Mouse (Mus musculus) liver, embryonic 11.5 days (tissue): Measurements from ENCODE around the gene Atxn10. TPM values are rescaled to one million over a fixed set of nuclear protein-coding genes. Genes with fewer than 3 reads are reported as not detected.

Experiments used
- ATAC-seq: fragments of 200-750 bp; cut with Nextera tagmentation; replicated peaks from 2 replicates; pipeline ENCODE4 v1.8.0; 2017; ENCODE audit warnings: moderate number of reproducible peaks, mild to moderate bottlenecking, moderate TSS enrichment, moderate library complexity; ENCODE audit not compliant: low FRiP score
- DNase-seq: peaks from one replicate; pipeline ENCODE4 v3.0.0-alpha.2; 2017; ENCODE audit warnings: low spot score
- H3K27ac ChIP-seq: fragments of 300-500 bp; sonication (generic); 2 replicates; pipeline ENCODE4 v1.5.1; 2014; ENCODE audit warnings: mild to moderate bottlenecking, low read depth, low read length, control low read depth
- H3K27me3 ChIP-seq: fragments of 300-500 bp; sonication (generic); replicated peaks from 2 replicates; pipeline ENCODE4 v1.6.1; 2014; ENCODE audit warnings: low read length, mixed read lengths; ENCODE audit not compliant: control insufficient read depth, insufficient read depth
- H3K36me3 ChIP-seq: fragments of 300-500 bp; sonication (generic); 2 replicates; pipeline ENCODE4 v1.6.1; 2014; ENCODE audit warnings: mild to moderate bottlenecking, low read length, moderate library complexity, mixed read lengths; ENCODE audit not compliant: control insufficient read depth, insufficient read depth
- H3K4me1 ChIP-seq: fragments of 300-500 bp; sonication (generic); replicated peaks from 2 replicates; pipeline ENCODE4 v1.6.1; 2014; ENCODE audit warnings: low read length, mixed read lengths; ENCODE audit not compliant: control insufficient read depth, insufficient read depth
- H3K4me2 ChIP-seq: fragments of 300-500 bp; sonication (generic); 2 replicates; pipeline ENCODE4 v1.6.1; 2014; ENCODE audit warnings: mild to moderate bottlenecking, control low read depth, moderate library complexity
- H3K4me3 ChIP-seq: fragments of 300-500 bp; sonication (generic); 2 replicates; pipeline ENCODE4 v1.5.1; 2014; ENCODE audit warnings: low read depth, low read length, control low read depth
- H3K9ac ChIP-seq: fragments of 300-500 bp; sonication (generic); 2 replicates; pipeline ENCODE4 v1.6.1; 2014; ENCODE audit warnings: low read depth, low read length, control low read depth
- H3K9me3 ChIP-seq: fragments of 300-500 bp; sonication (generic); 2 replicates; pipeline ENCODE4 v1.6.1; 2016; ENCODE audit warnings: low read length, inconsistent platforms, mixed read lengths; ENCODE audit not compliant: control insufficient read depth
- WGBS: fragments of 180-500 bp; shearing (Covaris S2); extraction: QIAGEN DNeasy Blood & Tissue Kit; methylation state at CpG from one replicate; pipeline ENCODE4 v1.1.7; 2014; 5-methylcytosine and 5-hydroxymethylcytosine counted together
- polyA plus RNA-seq: library from polyadenylated mRNA; unstranded; fragments of >200 nt; fragmentation: Nextera tagmentation; extraction: Ambion mirVana; gene quantifications from 2 replicates; pipeline ENCODE4 v1.2.1, GENCODE M21; 2014

Gene Atxn10
- polyA plus RNA-seq, 1 experiment from 2014 or later: 196 TPM

DNA sequence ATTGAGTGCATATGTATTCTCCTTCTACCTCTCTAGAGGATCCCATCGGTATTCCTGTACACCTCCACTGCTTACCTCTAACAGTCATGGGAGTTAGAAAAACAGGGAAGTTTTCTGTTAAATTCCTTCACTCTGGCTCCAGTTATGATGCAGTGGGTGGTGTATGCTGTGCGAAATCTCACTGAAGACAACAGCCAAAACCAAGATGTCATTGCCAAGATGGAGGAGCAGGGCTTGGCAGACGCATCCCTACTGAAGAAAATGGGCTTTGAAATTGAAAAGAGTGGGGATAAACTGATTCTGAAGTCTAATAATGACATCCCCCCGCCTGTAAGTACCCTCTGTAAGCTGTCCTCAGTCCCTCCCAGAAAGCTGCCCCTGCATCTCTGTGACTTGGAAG is 126.1 kb downstream of the Atxn10 start:
- ATAC-seq: no peak
- Histone ChIP-seq H3K36me3 (peaks cover 9% of the 10 kb centered on the region; the same call in 1 of the 2 replicates), H3K9ac (no peak overlapping the region), H3K4me1 (no peaks in the 10 kb centered on the region), H3K27ac (no peak overlapping the region), H3K9me3 (no peaks in the 10 kb centered on the region), H3K4me3 (no peak overlapping the region), H3K27me3 (no peaks in the 10 kb centered on the region), H3K4me2 (no peak overlapping the region)
- DNase-seq: no peak
- 86% methylated on average over 4 of the region's 4 CpGs for WGBS

DNA sequence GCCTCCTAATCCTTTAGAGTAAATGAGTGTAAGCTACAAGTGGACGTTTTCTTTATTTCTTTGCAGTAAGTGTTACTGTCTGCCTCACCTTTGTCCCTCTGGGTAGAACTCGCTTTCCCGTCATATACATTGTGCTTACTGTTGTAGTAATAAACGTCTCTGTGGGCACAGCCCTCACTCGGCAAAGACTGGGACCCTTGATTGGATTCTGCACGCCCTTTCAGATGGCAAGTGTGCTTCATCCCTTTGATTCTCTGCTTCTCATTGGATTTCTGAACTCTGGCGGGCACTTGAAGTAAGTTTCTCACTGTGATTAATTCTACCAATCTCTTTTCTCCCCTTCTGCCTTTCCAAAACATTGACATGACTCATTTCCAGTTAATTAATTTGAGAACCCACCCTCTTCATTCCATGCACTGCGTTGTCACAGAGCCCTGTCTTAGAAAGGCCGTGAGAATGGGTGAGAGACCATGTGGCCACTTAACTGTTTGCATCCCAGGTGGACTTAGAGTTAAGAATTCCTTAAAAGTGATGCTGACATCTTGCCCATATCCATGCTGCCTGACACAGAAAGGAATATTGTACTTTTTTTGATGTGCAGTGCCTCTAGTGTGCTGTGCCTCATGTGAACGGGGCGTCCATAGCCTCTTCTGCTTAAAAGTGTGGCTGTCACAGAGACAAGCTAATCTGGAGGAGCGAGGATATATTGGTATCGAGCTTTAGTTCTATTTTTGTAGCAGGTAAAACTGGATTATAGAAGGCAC is 127.2 kb downstream of the Atxn10 start:
- Histone ChIP-seq H3K4me3 (no peak overlapping the region), H3K27me3 (no peaks in the 10 kb centered on the region), H3K9me3 (no peaks in the 10 kb centered on the region), H3K4me1 (no peaks in the 10 kb centered on the region), H3K36me3 (peaks cover 9% of the 10 kb centered on the region; the same call in 1 of the 2 replicates), H3K9ac (no peak overlapping the region), H3K4me2 (no peak overlapping the region), H3K27ac (no peak overlapping the region)
- DNase-seq (no peak), ATAC-seq (no peak)
- 83% methylated on average over 13 of the region's 13 CpGs for WGBS

DNA sequence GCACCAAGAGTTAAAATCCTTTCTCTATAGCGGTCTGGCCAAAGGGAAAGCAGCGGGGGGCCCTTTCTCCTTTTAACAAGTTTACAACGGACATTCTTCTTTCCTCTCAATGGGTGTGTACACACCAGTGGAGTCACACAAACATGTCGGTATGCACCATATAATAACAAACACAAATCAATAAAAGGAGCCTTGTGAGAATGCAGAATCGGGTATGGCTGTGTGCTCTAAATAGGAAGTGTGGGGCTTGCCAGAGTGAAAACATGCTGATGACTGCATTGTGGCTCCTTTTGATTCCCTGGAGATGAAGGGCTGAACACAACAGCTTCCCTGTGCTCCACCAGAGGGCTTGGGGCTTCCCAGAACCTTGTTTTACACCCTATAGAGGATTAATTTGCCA is 128.1 kb downstream of the Atxn10 start:
- H3K27me3 ChIP-seq: no peaks in the 10 kb centered on the region
- H3K9me3 ChIP-seq: no peaks in the 10 kb centered on the region
- no peak overlapping the region for H3K9ac ChIP-seq
- WGBS: 59% methylated on average over 5 of the region's 5 CpGs
- no peaks in the 10 kb centered on the region for H3K4me1 ChIP-seq
- DNase-seq (no peak), ATAC-seq (no peak)
- no peak overlapping the region for H3K27ac ChIP-seq
- no peak overlapping the region for H3K4me3 ChIP-seq
- peaks cover 9% of the 10 kb centered on the region; the same call in 1 of the 2 replicates for H3K36me3 ChIP-seq
- H3K4me2 ChIP-seq: no peak overlapping the region

DNA sequence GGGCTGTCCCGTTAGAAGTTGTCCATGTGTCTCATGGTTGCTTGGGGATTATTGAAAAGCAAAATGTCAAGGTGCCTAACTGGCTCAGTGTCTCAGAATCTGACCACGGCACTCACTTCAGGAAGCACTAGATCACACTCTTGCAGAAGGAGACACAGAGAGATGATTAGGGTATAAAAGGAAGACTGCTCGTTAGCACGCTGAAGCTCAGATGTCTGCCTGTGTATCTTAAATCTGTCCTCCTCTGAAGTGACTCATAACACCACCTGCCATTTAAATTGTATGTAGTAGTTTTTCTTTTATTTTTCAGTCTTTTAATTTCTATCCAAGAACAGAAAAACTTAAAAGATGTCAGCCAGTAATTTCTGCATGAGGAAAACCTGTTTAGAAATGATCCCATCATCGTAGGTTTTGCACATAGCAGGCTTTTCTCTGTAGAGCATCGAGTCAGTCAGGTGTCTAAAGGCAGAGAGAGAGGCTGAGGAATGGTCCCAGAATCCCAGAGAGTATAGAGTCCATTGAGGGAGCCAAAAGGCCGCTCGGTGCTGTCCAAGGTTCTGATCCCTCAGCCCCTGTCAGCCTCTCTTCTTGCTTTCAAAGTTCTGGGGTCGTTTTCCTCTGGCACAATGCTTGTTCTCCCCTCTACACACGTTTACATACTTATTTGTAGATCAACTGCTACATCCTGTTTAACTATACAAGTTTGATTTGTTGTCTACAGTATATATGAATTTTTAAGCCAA is 128.9 kb downstream of the Atxn10 start:
- no peaks in the 10 kb centered on the region for H3K4me1 ChIP-seq
- no peak overlapping the region for H3K4me2 ChIP-seq
- ATAC-seq (no peak), DNase-seq (no peak)
- no peak overlapping the region for H3K27ac ChIP-seq
- H3K9ac ChIP-seq: no peak overlapping the region
- no peaks in the 10 kb centered on the region for H3K9me3 ChIP-seq
- H3K27me3 ChIP-seq: no peaks in the 10 kb centered on the region
- no peak overlapping the region for H3K4me3 ChIP-seq
- WGBS: 71% methylated on average over 10 of the region's 10 CpGs
- H3K36me3 ChIP-seq: peaks cover 9% of the 10 kb centered on the region; the same call in 1 of the 2 replicates

DNA sequence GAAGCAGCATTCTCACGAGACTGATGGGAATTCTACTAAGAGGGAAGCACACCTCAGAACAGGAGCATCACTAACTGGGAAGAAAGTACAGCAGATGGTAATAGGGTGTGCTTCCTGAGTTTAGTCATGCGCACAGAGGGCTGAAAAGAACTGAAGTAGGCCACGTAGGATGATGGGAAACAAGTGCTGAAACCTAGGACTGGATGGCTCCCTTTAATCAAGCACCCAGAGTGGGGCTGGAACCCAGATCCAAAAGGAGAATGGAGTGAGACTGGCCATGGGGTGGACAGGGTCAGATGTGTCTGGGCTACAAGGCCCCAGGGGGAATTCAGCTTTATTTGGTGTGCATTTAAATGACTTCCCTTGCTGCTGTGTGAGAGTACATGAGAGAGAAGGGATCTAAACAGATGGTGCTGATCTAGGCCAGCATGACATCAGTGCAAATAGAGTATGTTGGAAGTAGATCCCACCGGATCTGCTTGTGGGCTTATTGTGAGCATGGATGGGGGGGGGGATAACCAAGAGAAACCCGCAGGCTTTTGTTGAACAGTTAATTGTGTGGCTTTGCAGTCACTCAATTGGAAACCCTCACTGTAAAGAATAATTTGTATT is 130.5 kb downstream of the Atxn10 start:
- Histone ChIP-seq H3K36me3 (peaks cover 9% of the 10 kb centered on the region; the same call in 1 of the 2 replicates), H3K4me1 (no peaks in the 10 kb centered on the region), H3K27me3 (no peaks in the 10 kb centered on the region), H3K4me3 (no peak overlapping the region), H3K9ac (no peak overlapping the region), H3K4me2 (no peak overlapping the region), H3K27ac (no peak overlapping the region), H3K9me3 (no peaks in the 10 kb centered on the region)
- ATAC-seq (no peak), DNase-seq (no peak)
- 89% methylated on average over 5 of the region's 5 CpGs for WGBS

DNA sequence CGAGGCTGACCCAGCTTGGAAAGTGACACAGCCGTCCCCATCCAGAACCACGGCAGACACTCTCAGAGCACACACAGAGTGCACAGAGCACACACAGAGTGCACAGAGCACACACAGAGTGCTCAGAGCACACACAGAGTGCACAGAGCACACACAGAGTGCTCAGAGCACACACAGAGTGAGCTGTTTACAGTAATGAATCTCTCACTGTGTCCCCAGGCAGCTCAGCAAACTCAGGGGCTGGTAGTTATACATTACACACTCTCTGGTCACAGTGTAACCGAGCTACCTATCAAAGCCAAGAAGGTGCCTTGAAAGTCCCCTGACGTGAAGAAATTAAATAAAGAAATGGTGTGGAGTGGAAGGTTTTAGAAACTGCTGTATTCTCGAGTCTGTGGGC is 133.4 kb downstream of the Atxn10 start:
- no peak overlapping the region for H3K4me2 ChIP-seq
- WGBS: 78% methylated on average over 6 of the region's 6 CpGs
- H3K36me3 ChIP-seq: peaks cover 4% of the 10 kb centered on the region; the same call in 1 of the 2 replicates
- no peaks in the 10 kb centered on the region for H3K4me1 ChIP-seq
- no peak overlapping the region for H3K4me3 ChIP-seq
- no peaks in the 10 kb centered on the region for H3K27me3 ChIP-seq
- no peak overlapping the region for H3K9ac ChIP-seq
- ATAC-seq (no peak), DNase-seq (no peak)
- no peaks in the 10 kb centered on the region for H3K9me3 ChIP-seq
- H3K27ac ChIP-seq: 0 out of 2 replicates have a peak overlapping the region, but pooled peaks have one; percentile 8

DNA sequence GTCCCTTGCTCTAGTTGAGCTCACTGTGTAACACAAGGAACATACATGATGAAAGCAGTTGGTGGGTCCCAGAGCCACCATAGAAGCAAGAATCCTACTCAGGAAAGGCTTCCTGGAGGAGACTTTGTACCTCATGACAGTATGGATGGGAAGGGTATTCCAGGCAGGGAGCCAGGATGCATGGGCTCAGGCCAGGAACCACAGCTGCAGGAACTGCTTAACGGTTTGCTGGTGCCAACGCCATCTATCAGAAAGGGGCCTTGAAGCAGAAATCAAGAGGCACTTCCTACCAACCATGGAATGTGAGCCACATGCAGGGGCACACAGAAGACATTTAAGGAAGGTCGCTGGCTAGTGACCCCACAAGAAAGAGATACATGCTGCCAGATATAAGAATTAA is 138.7 kb downstream of the Atxn10 start:
- WGBS: 65% methylated on average over 3 of the region's 3 CpGs
- Histone ChIP-seq H3K4me2 (no peak overlapping the region), H3K4me1 (no peaks in the 10 kb centered on the region), H3K9me3 (no peaks in the 10 kb centered on the region), H3K4me3 (no peak overlapping the region), H3K27me3 (no peaks in the 10 kb centered on the region), H3K27ac (no peak overlapping the region), H3K36me3 (no peaks in the 10 kb centered on the region), H3K9ac (no peak overlapping the region)
- DNase-seq (no peak), ATAC-seq (no peak)

DNA sequence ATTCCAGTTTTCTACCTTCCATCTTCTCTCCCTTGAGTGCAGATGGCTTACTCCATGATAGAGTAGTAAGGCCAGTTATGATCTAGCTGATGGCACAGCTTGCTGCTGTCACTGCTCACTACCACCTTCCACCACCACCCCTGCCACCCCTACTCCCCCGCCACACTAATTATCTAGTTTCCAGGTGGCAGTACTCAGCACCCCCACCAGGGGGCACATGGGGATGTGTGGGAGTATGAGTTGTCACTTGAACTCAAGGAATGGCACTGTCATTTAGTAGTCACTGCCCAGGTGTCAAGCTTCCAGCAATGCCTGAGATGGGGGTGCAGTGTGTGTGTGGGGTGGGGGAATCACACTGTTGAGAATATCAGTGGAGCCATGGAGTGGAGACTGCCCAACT is 141.5 kb downstream of the Atxn10 start:
- DNase-seq: peak; percentile 63
- ATAC-seq: no peak
- 10% methylated on average over 1 of the region's 1 CpGs for WGBS
- Histone ChIP-seq H3K9ac (no peak overlapping the region), H3K4me1 (no peaks in the 10 kb centered on the region), H3K36me3 (no peaks in the 10 kb centered on the region), H3K4me2 (no peak overlapping the region), H3K27me3 (no peaks in the 10 kb centered on the region), H3K9me3 (no peaks in the 10 kb centered on the region), H3K27ac (no peak overlapping the region), H3K4me3 (no peak overlapping the region)
